Mouse (Mus musculus) thymus, postnatal 14 days (tissue): Measurements from ENCODE around the gene Fry.
A peak's percentile ranks its signal among the peaks of the same experiment; 100 is the strongest.

Experiments
- DNase-seq: peaks from one replicate; pipeline ENCODE4 v3.0.0; 2021

Gene Fry

GRCm38 (mm10) chr5:150347845-150348244 is 229.4 kb downstream of the Fry start:
- DNase-seq: no peak

- no peak for DNase-seq
Observed at GRCm38 (mm10) chr5:150348302-150348701, 229.9 kb downstream of the Fry start.

- DNase-seq: no peak
Observed at GRCm38 (mm10) chr5:150351191-150351590, 232.7 kb downstream of the Fry start.

GRCm38 (mm10) chr5:150358671-150359070 is 240.2 kb downstream of the Fry start:
- no peak for DNase-seq

- DNase-seq: no peak
Observed at GRCm38 (mm10) chr5:150362241-150362640, 243.8 kb downstream of the Fry start.

GRCm38 (mm10) chr5:150364621-150365020 is 246.2 kb downstream of the Fry start:
- DNase-seq: no peak

GRCm38 (mm10) chr5:150367027-150367426 is 248.6 kb downstream of the Fry start:
- no peak for DNase-seq

GRCm38 (mm10) chr5:150370291-150370690 is 251.8 kb downstream of the Fry start:
- DNase-seq: no peak

- no peak for DNase-seq
Observed at GRCm38 (mm10) chr5:150370895-150371294, 252.4 kb downstream of the Fry start.

GRCm38 (mm10) chr5:150372956-150373355 is 254.5 kb downstream of the Fry start:
- no peak for DNase-seq

GRCm38 (mm10) chr5:150374778-150375559 is 256.5 kb downstream of the Fry start:
- DNase-seq: no peak

- no peak for DNase-seq
Observed at GRCm38 (mm10) chr5:150378586-150378985, 260.1 kb downstream of the Fry start.

- DNase-seq: no peak
Observed at GRCm38 (mm10) chr5:150380767-150381166, 262.3 kb downstream of the Fry start.

- DNase-seq: no peak
Observed at GRCm38 (mm10) chr5:150382411-150382810, 264.0 kb downstream of the Fry start.

GRCm38 (mm10) chr5:150384272-150385215 is 266.1 kb downstream of the Fry start:
- DNase-seq: no peak

- DNase-seq: no peak
Observed at GRCm38 (mm10) chr5:150385224-150385623, 266.8 kb downstream of the Fry start.

GRCm38 (mm10) chr5:150388623-150389022 is 270.2 kb downstream of the Fry start:
- DNase-seq: no peak

GRCm38 (mm10) chr5:150389589-150390377 is 271.3 kb downstream of the Fry start:
- DNase-seq: no peak

- no peak for DNase-seq
Observed at GRCm38 (mm10) chr5:150390422-150390821, 272.0 kb downstream of the Fry start.

- DNase-seq: no peak
Observed at GRCm38 (mm10) chr5:150394645-150395044, 276.2 kb downstream of the Fry start.

GRCm38 (mm10) chr5:150402832-150403447 is 284.5 kb downstream of the Fry start:
- no peak for DNase-seq

- no peak for DNase-seq
Observed at GRCm38 (mm10) chr5:150404867-150405266, 286.4 kb downstream of the Fry start.

GRCm38 (mm10) chr5:150408979-150409378 is 290.5 kb downstream of the Fry start:
- DNase-seq: peak; percentile 10
